Mouse (Mus musculus): Measurements from ENCODE around the gene Adamtsl2.

DNA sequence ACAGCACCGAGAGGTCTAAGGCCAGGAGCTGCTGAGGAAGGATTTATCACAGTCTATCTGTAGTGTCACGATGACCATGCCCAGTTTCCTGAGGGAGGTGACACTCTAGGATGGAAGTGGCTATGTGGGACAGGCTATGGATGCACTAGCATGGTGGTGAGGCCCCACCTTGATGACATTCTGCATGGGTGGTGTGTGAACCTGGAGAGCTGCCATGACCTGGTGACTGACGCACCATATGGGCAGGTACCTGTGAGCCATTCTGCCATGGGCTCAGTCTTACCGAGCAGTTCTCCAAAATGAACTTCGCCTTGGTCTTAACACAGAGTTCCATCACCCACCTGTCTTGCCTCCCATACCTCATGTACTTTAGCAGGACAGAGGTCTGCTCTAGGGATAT, 8.4 kb downstream of the Adamtsl2 start:
- TF ChIP-seq CHD2 (IDR thresholded peaks at IDR 0.05; ENCODE audit: low read depth, low read length) (no peak), HCFC1 (IDR thresholded peaks at IDR 0.05; ENCODE audit: borderline replicate concordance, insufficient read depth, low read length) (no peak), MAFK (IDR thresholded peaks at IDR 0.05; ENCODE audit: insufficient read depth, low read depth, low read length) (no peak), ZC3H11A (IDR thresholded peaks at IDR 0.05; ENCODE audit: borderline replicate concordance, low read depth, low read length) (no peak), ZNF384 (IDR thresholded peaks at IDR 0.05; ENCODE audit: low read depth, low read length) (no peak)
